Mouse (Mus musculus) olfactory bulb, adult 2 months (tissue): Measurements from ENCODE around the gene Elmsan1. TPM values are rescaled to one million over a fixed set of nuclear protein-coding genes. Genes with fewer than 3 reads are reported as not detected.

ENCODE experiments used
- H3K27ac ChIP-seq: fragments of 200-500 bp; 2 replicates; pipeline ENCODE4 v1.5.1; 2012; ENCODE audit warnings: low read depth, low read length; ENCODE audit not compliant: insufficient read depth
- H3K4me1 ChIP-seq: fragments of 200-500 bp; 2 replicates; pipeline ENCODE4 v1.6.1; 2012; ENCODE audit warnings: low read length; ENCODE audit not compliant: control insufficient read depth, insufficient read depth
- H3K4me3 ChIP-seq: fragments of 200-500 bp; 2 replicates; pipeline ENCODE4 v1.5.1; 2012; ENCODE audit warnings: mild to moderate bottlenecking, low read depth, low read length, moderate library complexity; ENCODE audit not compliant: insufficient read depth
- CTCF ChIP-seq: fragments of 200-500 bp; IDR thresholded peaks from 2 replicates; pipeline ENCODE4 v1.5.1; 2012; ENCODE audit warnings: low read depth, mild to moderate bottlenecking, low read length, moderate library complexity; ENCODE audit not compliant: insufficient read depth
- POLR2A ChIP-seq: fragments of 200-500 bp; IDR thresholded peaks from 2 replicates; pipeline ENCODE4 v1.6.1; 2012; ENCODE audit warnings: mild to moderate bottlenecking, low read depth, low read length, moderate library complexity; ENCODE audit not compliant: insufficient read depth
- WGBS: fragments of 180-500 bp; shearing (Covaris S2); methylation state at CpG from one replicate; pipeline ENCODE4 v1.1.7; 2018; 5-methylcytosine and 5-hydroxymethylcytosine counted together
- polyA plus RNA-seq: library from polyadenylated mRNA; stranded (reverse); fragments of >200 nt; gene quantifications from 2 replicates; pipeline ENCODE4 v1.2.4, GENCODE M21; 2012; ENCODE audit warnings: low replicate concordance; ENCODE audit not compliant: missing spikeins, insufficient read depth, insufficient read length

The Elmsan1 gene
- polyA plus RNA-seq, 1 experiment, result not detected

- Histone ChIP-seq H3K4me1 (peaks cover 19% of the 10 kb centered on the region), H3K4me3 (peak overlapping the region; percentile 54), H3K27ac (peak overlapping the region; percentile 12; the same call in 1 of the 2 replicates)
- 11% methylated on average over 21 of the region's 21 CpGs for WGBS
- TF ChIP-seq CTCF (no peak), POLR2A (no peak)
Observed at GRCm38 (mm10) chr12:84217508-84218131, 1.1 kb downstream of the Elmsan1 start.

- 0 out of 2 replicates have a peak overlapping the region, but pooled peaks have one; percentile 34 for H3K27ac ChIP-seq
- no peak for TF ChIP-seq POLR2A
- no peak for TF ChIP-seq CTCF
- no peak overlapping the region for H3K4me3 ChIP-seq
- whole genome bisulfite sequencing, result 52% methylated on average over 4 of the region's 4 CpGs
- H3K4me1 ChIP-seq, result peaks cover 14% of the 10 kb centered on the region
Observed at GRCm38 (mm10) chr12:84217111-84217507, 1.6 kb downstream of the Elmsan1 start.

DNA sequence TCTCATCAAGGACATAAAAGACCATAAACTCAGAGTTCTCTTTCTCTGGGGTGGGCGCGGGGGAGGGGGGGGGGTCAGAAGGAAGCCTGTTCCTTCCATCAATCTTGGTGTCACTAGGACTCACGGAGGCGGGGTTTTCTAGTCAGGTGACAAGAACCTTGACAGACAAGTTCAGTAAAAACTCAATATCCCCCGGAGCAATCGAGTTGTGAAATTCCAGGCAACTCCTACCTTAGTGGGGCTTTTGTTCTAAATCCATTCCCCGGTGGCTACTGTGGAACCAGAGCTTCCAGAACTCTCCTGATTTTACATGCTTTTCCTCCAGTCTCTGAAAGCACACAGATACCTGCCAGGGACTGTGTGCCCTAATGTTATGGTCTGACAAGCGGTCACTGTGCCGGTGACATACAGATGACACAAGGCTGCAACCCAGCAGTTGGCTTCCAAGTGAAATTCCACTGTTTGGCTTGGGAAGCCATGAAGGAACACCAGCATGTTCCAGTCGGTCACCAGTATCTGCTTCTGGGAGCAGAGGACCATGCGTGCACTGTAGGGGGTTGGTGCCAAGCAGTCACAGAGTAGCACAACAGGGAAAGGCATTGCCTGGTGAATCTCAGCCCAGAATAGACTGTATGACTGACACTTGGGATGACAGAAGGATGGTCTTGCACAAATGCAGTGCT, 2.8 kb downstream of the Elmsan1 start:
- WGBS, result 91% methylated on average over 11 of the region's 11 CpGs
- H3K4me3 ChIP-seq, result no peak overlapping the region
- no peak for TF ChIP-seq POLR2A
- no peak for TF ChIP-seq CTCF
- no peak overlapping the region for H3K27ac ChIP-seq
- H3K4me1 ChIP-seq, result peaks cover 14% of the 10 kb centered on the region

- no peak overlapping the region for H3K4me3 ChIP-seq
- 0 out of 2 replicates have a peak overlapping the region, but pooled peaks have one; percentile 26 for H3K27ac ChIP-seq
- H3K4me1 ChIP-seq, result peaks cover 14% of the 10 kb centered on the region
- WGBS, result 64% methylated on average over 14 of the region's 14 CpGs
- TF ChIP-seq CTCF (no peak), POLR2A (no peak)
Observed at GRCm38 (mm10) chr12:84214495-84215175, 4.0 kb downstream of the Elmsan1 start.

DNA sequence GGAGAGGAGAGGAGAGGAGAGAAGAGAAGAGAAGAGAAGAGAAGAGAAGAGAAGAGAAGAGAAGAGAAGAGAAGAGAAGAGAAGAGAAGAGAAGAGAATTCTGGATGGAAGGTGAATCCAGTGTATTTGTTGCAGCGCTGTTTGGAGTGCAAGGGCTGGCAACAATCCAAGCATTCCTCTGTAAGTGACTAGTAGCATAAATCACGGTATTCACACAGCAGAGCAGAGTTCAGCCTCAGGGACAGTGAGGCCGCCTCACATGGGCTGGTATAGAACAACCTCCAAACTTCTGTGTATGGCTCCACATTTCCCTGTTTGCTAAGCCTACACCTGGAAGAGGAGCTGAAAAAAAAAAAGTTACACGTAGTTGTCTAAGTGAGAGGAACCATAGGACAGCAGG, 6.4 kb downstream of the Elmsan1 start:
- TF ChIP-seq CTCF (no peak), POLR2A (no peak)
- Histone ChIP-seq H3K4me1 (peaks cover 5% of the 10 kb centered on the region), H3K27ac (no peak overlapping the region), H3K4me3 (no peak overlapping the region)
- 56% methylated on average over 4 of the region's 4 CpGs for WGBS

- no peak for TF ChIP-seq POLR2A
- TF ChIP-seq CTCF, result no peak
Observed at GRCm38 (mm10) chr12:84211021-84211538, 7.6 kb downstream of the Elmsan1 start.

DNA sequence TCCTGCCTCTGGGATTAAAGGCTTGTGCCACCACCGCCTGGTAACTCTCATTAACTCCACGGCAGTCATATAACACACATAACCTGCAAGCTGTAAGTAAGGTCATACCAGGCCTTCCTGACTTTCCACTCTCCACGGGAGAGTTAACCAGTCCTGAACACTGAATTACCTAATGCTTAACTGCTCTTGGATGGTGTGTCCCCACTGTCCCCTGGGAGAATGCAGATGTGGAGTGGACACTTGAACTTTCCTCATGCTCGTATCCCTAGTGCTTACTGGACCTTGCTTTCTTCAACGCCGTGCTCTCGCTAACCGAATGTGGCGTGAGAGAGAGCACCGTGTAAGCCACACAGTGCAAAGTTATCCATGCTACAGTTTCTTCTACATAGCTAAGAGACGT, 8.4 kb downstream of the Elmsan1 start:
- TF ChIP-seq POLR2A, result no peak
- TF ChIP-seq CTCF, result no peak
- Histone ChIP-seq H3K4me1 (peaks cover 5% of the 10 kb centered on the region), H3K4me3 (no peak overlapping the region), H3K27ac (no peak overlapping the region)
- 95% methylated on average over 11 of the region's 11 CpGs for WGBS

More at GRCm38 (mm10) chr12:84211021-84211538, 7.6 kb downstream of the Elmsan1 start:
- Histone ChIP-seq H3K4me3 (no peak overlapping the region), H3K4me1 (peaks cover 5% of the 10 kb centered on the region), H3K27ac (no peak overlapping the region)
- 82% methylated on average over 9 of the region's 9 CpGs for WGBS

DNA sequence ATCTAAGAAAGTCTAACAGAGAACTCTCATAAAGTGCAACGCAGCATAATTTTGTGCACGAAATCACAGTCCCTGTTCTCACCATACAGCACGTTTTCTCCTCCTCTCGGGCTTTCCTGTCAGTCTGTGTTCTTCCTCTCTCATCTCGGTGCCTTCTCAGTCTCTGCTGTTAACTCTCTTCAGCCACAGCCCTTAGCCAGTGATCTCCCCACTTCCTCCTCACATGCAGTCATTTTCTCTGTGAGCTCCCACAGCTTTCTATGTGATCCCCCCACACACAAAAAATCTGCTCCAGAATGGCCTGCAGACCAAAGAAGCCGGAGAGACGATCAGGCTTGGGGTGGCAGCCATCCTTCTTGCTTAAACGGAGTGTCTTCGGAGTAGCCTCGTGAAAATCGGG, 9.6 kb downstream of the Elmsan1 start:
- no peaks in the 10 kb centered on the region; the same call in 1 of the 2 replicates for H3K4me1 ChIP-seq
- no peak overlapping the region for H3K27ac ChIP-seq
- TF ChIP-seq CTCF, result no peak
- TF ChIP-seq POLR2A, result no peak
- WGBS, result 92% methylated on average over 11 of the region's 11 CpGs
- H3K4me3 ChIP-seq, result no peak overlapping the region
